Mouse (Mus musculus) bone marrow macrophage, adult 2 months (primary cell): ENCODE data around the gene Aktip. TPM values are rescaled to one million over a fixed set of nuclear protein-coding genes. Genes with fewer than 3 reads are reported as not detected.

Experiments used
- H3K27ac ChIP-seq: 2 replicates; pipeline ENCODE4 v1.5.1; 2012; ENCODE audit warnings: low read depth, low read length; ENCODE audit not compliant: insufficient read depth
- H3K4me1 ChIP-seq: 2 replicates; pipeline ENCODE4 v1.6.1; 2012; ENCODE audit warnings: low read length; ENCODE audit not compliant: control insufficient read depth, insufficient read depth
- H3K4me3 ChIP-seq: 2 replicates; pipeline ENCODE4 v1.5.1; 2012; ENCODE audit warnings: mild to moderate bottlenecking, low read length, moderate library complexity; ENCODE audit not compliant: insufficient read depth
- CTCF ChIP-seq: IDR thresholded peaks from 2 replicates; pipeline ENCODE4 v1.5.1; 2012; ENCODE audit warnings: low read depth, mild to moderate bottlenecking, low read length, moderate library complexity
- POLR2A ChIP-seq: IDR thresholded peaks from 2 replicates; pipeline ENCODE4 v1.6.1; 2012; ENCODE audit warnings: mild to moderate bottlenecking, low read depth, low read length, borderline replicate concordance
- polyA plus RNA-seq: library from polyadenylated mRNA; stranded (reverse); fragments of >200 nt; gene quantifications from 2 replicates; pipeline ENCODE4 v1.2.4, GENCODE M21; 2012; ENCODE audit not compliant: missing spikeins, insufficient read depth, insufficient read length

Aktip gene
- polyA plus RNA-seq, 1 experiment, result 35.1 TPM

- peaks cover 8% of the 10 kb centered on the region for H3K4me1 ChIP-seq
- no peak overlapping the region for H3K4me3 ChIP-seq
- no peak overlapping the region for H3K27ac ChIP-seq
- TF ChIP-seq POLR2A (no peak), CTCF (no peak)
Observed at GRCm38 (mm10) chr8:91135308-91136181, 64.2 kb downstream of the Aktip start.

- Histone ChIP-seq H3K4me1 (peaks cover 8% of the 10 kb centered on the region), H3K4me3 (no peak overlapping the region), H3K27ac (no peak overlapping the region)
- TF ChIP-seq CTCF, result no peak
- TF ChIP-seq POLR2A, result no peak
Observed at GRCm38 (mm10) chr8:91134659-91135058, 65.1 kb downstream of the Aktip start.

GRCm38 (mm10) chr8:91134070-91134475 lies 65.7 kb downstream of the Aktip start:
- H3K4me1 ChIP-seq, result peaks cover 8% of the 10 kb centered on the region
- TF ChIP-seq CTCF (no peak), POLR2A (no peak)
- peak overlapping the region; percentile 20; the same call in 1 of the 2 replicates for H3K27ac ChIP-seq
- peak overlapping the region; percentile 45 for H3K4me3 ChIP-seq

GRCm38 (mm10) chr8:91133441-91134069 lies 66.2 kb downstream of the Aktip start:
- Histone ChIP-seq H3K4me3 (peak overlapping the region; percentile 82), H3K27ac (no peak overlapping the region), H3K4me1 (peaks cover 8% of the 10 kb centered on the region)
- no peak for TF ChIP-seq POLR2A
- no peak for TF ChIP-seq CTCF

GRCm38 (mm10) chr8:91132731-91133130 lies 67.0 kb downstream of the Aktip start:
- H3K27ac ChIP-seq, result no peak overlapping the region
- H3K4me3 ChIP-seq, result peak overlapping the region; percentile 82
- peaks cover 8% of the 10 kb centered on the region for H3K4me1 ChIP-seq
- TF ChIP-seq POLR2A (no peak), CTCF (no peak)

- no peak overlapping the region for H3K4me3 ChIP-seq
- TF ChIP-seq POLR2A (no peak), CTCF (no peak)
- no peak overlapping the region for H3K27ac ChIP-seq
- no peaks in the 10 kb centered on the region for H3K4me1 ChIP-seq
Observed at GRCm38 (mm10) chr8:91126786-91127185, 73.0 kb downstream of the Aktip start.

GRCm38 (mm10) chr8:91124315-91124714 lies 75.5 kb downstream of the Aktip start:
- H3K4me1 ChIP-seq, result no peaks in the 10 kb centered on the region
- TF ChIP-seq CTCF (no peak), POLR2A (no peak)
- no peak overlapping the region for H3K27ac ChIP-seq
- no peak overlapping the region for H3K4me3 ChIP-seq

- H3K4me3 ChIP-seq, result no peak overlapping the region
- no peak overlapping the region for H3K27ac ChIP-seq
- no peaks in the 10 kb centered on the region for H3K4me1 ChIP-seq
- TF ChIP-seq CTCF, result peak; percentile 7; the same call in 1 of the 2 replicates
- TF ChIP-seq POLR2A, result no peak
Observed at GRCm38 (mm10) chr8:91118131-91118530, 81.6 kb downstream of the Aktip start.

- Histone ChIP-seq H3K4me3 (no peak overlapping the region), H3K4me1 (no peaks in the 10 kb centered on the region), H3K27ac (no peak overlapping the region)
- TF ChIP-seq POLR2A (no peak), CTCF (no peak)
Observed at GRCm38 (mm10) chr8:91117537-91117936, 82.2 kb downstream of the Aktip start.

GRCm38 (mm10) chr8:91114910-91115309 lies 84.9 kb downstream of the Aktip start:
- Histone ChIP-seq H3K4me3 (no peak overlapping the region), H3K27ac (no peak overlapping the region), H3K4me1 (peaks cover 6% of the 10 kb centered on the region)
- TF ChIP-seq CTCF (no peak), POLR2A (no peak)
